Mouse (Mus musculus) olfactory bulb, adult 2 months (tissue): ENCODE results near the gene Pon3. TPM values are rescaled to one million over a fixed set of nuclear protein-coding genes. Genes with fewer than 3 reads are reported as not detected.

Experiments
- H3K27ac ChIP-seq: fragments of 200-500 bp; 2 replicates; pipeline ENCODE4 v1.5.1; 2012; ENCODE audit warnings: low read depth, low read length; ENCODE audit not compliant: insufficient read depth
- H3K4me1 ChIP-seq: fragments of 200-500 bp; 2 replicates; pipeline ENCODE4 v1.6.1; 2012; ENCODE audit warnings: low read length; ENCODE audit not compliant: control insufficient read depth, insufficient read depth
- H3K4me3 ChIP-seq: fragments of 200-500 bp; 2 replicates; pipeline ENCODE4 v1.5.1; 2012; ENCODE audit warnings: mild to moderate bottlenecking, low read depth, low read length, moderate library complexity; ENCODE audit not compliant: insufficient read depth
- CTCF ChIP-seq: fragments of 200-500 bp; IDR thresholded peaks from 2 replicates; pipeline ENCODE4 v1.5.1; 2012; ENCODE audit warnings: low read depth, mild to moderate bottlenecking, low read length, moderate library complexity; ENCODE audit not compliant: insufficient read depth
- POLR2A ChIP-seq: fragments of 200-500 bp; IDR thresholded peaks from 2 replicates; pipeline ENCODE4 v1.6.1; 2012; ENCODE audit warnings: mild to moderate bottlenecking, low read depth, low read length, moderate library complexity; ENCODE audit not compliant: insufficient read depth
- WGBS: fragments of 180-500 bp; shearing (Covaris S2); methylation state at CpG from one replicate; pipeline ENCODE4 v1.1.7; 2018; 5-methylcytosine and 5-hydroxymethylcytosine counted together
- polyA plus RNA-seq: library from polyadenylated mRNA; stranded (reverse); fragments of >200 nt; gene quantifications from 2 replicates; pipeline ENCODE4 v1.2.4, GENCODE M21; 2012; ENCODE audit warnings: low replicate concordance; ENCODE audit not compliant: missing spikeins, insufficient read depth, insufficient read length

The Pon3 gene
- polyA plus RNA-seq, 1 experiment = not detected

DNA sequence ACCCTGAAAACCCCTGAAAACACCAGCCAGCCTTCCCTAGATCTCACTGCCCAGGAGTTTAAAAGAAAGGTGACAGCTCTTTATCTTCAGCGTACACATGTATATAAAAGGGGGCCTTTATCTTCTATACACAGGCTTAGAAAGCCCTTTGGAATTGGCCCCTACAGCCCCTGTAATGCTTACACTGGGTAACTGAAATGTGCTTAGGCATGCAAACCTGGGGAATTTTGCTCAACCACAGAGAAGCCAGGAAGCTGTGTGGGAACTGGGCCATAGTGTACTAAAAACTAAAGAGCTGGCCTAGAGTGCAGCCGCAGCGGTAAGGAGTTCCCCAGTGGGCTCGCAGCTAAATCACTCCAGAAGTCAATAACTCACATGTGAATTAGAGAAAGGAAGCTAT, 35.4 kb upstream of the Pon3 start:
- no peaks in the 10 kb centered on the region for H3K4me1 ChIP-seq
- no peak overlapping the region for H3K4me3 ChIP-seq
- H3K27ac ChIP-seq = no peak overlapping the region
- 87% methylated on average over 4 of the region's 4 CpGs for WGBS
- TF ChIP-seq CTCF (no peak), POLR2A (no peak)

DNA sequence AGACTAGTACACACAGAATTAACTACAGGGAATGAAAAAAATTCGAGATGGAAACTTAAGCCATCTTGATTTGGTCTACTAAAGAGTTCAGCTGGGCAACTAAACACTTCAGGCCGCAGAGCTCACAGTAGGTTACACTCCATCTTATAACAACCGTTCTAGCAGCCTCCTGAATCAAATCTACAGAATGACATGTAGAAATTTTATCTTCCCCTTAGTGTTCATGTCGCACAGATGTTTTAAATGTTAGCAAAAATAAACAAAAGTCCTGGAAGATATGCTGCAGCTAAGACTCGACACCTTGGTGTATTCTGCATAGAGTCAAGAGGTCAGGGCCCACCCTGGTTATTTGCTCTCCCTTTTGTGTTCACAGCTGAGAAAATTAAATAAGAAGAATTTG, 31.8 kb upstream of the Pon3 start:
- no peak for TF ChIP-seq POLR2A
- no peak for TF ChIP-seq CTCF
- 88% methylated on average over 5 of the region's 5 CpGs for WGBS
- Histone ChIP-seq H3K27ac (no peak overlapping the region), H3K4me3 (no peak overlapping the region), H3K4me1 (no peaks in the 10 kb centered on the region)

DNA sequence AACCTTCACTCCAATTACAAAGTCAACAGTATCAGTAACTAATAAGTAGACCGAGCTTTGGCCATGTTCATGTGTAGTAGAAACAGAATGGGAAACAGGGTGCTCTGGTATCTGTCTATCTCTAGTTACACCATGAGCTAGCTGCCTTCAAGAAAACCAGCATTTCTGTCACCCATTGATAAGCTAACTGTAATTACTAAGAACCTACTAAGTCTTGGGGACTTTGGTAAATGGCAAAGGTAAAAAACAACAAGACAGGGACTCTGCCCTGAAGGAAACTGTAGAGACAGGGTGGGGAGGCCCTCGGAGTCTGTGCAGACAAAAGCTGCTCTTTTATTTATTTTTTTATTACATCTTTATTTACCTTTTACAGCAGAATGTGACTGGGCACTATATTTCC, 31.3 kb upstream of the Pon3 start:
- H3K4me1 ChIP-seq = no peaks in the 10 kb centered on the region
- WGBS = 94% methylated on average over 2 of the region's 2 CpGs
- TF ChIP-seq POLR2A = no peak
- no peak for TF ChIP-seq CTCF

DNA sequence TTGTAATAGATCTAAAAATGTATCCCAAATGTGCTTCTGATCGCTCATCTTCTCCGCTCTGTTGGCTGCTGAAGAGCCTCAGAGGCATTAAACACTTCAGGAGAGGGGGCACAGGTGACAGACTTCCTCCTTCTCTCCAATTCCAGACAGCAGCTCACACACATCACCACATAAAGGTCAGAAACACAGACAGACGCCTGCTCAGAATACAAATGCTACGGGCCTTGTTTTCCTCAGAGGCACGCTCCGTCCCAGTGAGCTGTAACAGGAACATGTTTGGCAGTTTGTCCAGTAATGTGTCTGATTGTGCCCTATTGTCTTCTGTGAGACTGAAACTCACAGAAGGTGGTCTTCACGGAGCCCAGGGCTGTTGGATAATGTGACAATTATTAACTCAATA, 26.3 kb upstream of the Pon3 start:
- H3K4me1 ChIP-seq = no peaks in the 10 kb centered on the region
- WGBS = 72% methylated on average over 7 of the region's 7 CpGs
- TF ChIP-seq POLR2A (no peak), CTCF (no peak)
- no peak overlapping the region for H3K27ac ChIP-seq
- no peak overlapping the region for H3K4me3 ChIP-seq

More for the DNA sequence above, 31.3 kb upstream of the Pon3 start:
- no peak overlapping the region for H3K4me3 ChIP-seq
- no peak overlapping the region for H3K27ac ChIP-seq

DNA sequence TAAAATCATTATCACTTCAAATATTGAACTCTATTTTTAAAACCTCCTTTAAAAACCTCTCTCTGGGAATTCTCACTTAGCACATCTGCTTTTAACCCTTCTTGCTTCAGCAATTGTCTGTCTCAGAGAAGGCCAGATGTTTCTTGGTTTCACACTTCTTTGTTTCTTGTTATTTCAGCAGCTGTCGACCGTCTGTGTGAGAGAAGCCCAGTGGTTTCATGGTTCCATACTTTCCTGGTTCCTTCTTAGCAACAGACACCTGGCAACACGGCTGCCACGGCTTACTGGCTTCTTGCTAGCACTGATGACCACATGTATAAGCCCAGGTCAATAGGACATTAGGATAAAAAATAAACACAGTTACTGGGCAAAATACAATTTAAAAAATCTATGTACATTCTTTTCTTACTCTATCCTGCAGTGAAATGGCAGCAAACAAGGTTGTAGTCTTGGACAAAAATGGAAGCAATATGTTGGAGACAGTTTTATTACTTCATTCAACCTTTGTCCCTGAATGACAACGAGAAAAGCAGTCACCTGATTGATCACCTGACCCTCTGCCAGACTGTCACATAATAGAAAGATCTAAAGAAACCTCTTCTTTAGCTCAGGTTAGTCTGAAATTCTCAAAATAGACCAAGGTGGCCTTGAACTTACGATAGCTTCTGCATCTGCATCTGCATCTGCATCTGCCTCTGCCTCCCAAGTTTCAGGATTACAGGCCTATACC, 24.7 kb upstream of the Pon3 start:
- WGBS = 89% methylated on average over 6 of the region's 6 CpGs
- Histone ChIP-seq H3K27ac (no peak overlapping the region), H3K4me1 (no peaks in the 10 kb centered on the region), H3K4me3 (no peak overlapping the region)
- TF ChIP-seq CTCF (no peak), POLR2A (no peak)

DNA sequence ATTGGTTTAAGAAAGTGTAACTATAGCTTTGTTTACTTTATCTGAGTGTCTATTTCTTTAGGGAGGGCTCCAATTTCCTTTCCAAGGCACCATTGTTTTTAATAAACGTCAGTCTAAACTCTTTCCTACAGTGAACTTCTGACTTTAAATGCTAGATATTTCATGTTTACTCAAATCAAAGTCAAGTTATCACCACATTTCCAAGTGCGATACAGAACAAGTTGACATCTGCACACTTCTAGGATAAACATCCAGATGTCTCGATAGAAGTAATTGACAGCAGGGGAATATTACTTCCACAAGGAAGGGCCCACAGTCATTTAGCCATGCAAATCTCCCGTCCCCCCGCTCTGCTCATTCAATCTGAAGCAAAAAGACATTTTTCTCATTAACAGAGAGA, 21.9 kb upstream of the Pon3 start:
- no peak for TF ChIP-seq POLR2A
- no peak for TF ChIP-seq CTCF
- WGBS = 75% methylated on average over 5 of the region's 5 CpGs
- no peaks in the 10 kb centered on the region for H3K4me1 ChIP-seq
- H3K27ac ChIP-seq = no peak overlapping the region
- no peak overlapping the region for H3K4me3 ChIP-seq

DNA sequence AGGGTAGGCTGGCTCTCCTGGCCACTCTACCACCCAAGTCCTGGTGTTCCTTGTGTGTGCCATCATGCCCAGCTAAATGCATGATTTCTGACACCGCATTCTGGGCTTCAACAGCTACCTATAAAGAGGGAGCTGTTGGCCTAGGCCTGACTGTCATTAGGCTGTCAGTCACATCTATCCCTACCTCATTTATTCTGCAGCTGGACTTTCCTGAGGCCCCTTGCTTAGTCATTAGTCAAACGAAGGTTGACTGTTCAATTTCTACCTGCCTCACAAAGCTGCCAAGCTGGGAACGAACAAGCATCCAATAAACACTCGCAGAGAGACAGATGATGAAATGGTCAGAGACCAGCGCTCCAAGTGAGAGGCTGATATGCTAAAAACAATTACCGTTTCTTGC, 13.6 kb upstream of the Pon3 start:
- TF ChIP-seq POLR2A (no peak), CTCF (no peak)
- no peak overlapping the region for H3K4me3 ChIP-seq
- no peaks in the 10 kb centered on the region for H3K4me1 ChIP-seq
- WGBS = 80% methylated on average over 6 of the region's 6 CpGs
- no peak overlapping the region for H3K27ac ChIP-seq

DNA sequence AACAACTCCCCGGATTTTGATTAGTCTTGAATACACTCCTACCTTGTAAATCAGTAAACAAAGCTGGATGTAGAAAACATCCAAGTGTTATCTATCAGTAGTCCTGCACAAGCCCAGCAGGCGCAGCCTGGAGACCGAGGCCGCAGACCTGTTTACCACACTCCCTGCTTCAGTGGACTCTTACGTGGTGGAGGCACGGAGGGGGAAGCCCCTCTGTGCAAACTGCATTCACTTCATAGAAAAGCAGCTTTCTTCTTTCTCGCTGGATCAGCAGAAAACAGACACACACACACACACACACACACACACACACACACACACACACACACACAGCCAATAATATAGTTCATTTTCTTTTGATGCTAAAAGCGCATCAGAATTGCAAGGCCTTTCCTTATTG, 8.7 kb upstream of the Pon3 start:
- no peak overlapping the region for H3K4me3 ChIP-seq
- no peak overlapping the region for H3K27ac ChIP-seq
- H3K4me1 ChIP-seq = no peaks in the 10 kb centered on the region
- TF ChIP-seq POLR2A (no peak), CTCF (no peak)
- 79% methylated on average over 8 of the region's 8 CpGs for WGBS

DNA sequence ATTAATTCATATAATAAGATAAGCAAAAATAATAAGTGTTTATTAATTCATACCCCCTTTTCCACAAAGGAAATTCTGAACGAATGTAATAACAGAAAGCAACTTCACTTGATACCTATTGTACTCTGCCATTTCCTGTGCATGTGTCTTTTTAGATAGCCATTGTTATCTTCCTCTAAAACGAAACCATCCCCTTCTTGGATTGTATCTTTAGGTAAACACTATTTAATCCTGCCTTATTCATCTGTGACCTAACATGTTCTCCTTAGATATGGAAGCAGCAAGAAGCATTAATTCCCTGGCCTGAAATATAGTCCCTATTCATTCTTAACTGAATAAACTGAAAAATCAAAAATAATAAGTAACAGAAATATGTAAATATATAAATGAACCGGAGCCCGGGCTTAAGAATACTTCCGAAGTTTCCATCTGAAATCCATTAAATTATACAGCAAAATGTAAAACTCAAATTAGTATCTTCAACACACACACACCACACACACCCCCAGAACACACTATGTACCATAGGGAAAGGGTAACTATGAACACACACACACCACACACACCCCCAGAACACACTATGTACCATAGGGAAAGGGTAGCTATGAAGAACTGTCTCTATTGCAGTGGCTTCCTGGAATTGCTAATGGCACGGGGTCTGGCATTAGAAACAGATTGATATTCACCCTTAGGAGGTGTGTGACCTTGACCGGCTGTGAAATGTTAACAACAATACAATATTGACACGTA, 7.3 kb upstream of the Pon3 start:
- H3K4me3 ChIP-seq = no peak overlapping the region
- H3K27ac ChIP-seq = no peak overlapping the region
- 89% methylated on average over 8 of the region's 8 CpGs for WGBS
- no peak for TF ChIP-seq POLR2A
- no peak for TF ChIP-seq CTCF
- H3K4me1 ChIP-seq = no peaks in the 10 kb centered on the region
